Comparison of ENCODE assay signal across 9 mouse cellular contexts in genomic region chr15:63532337-63533055, GRCm38 (mm10).
A peak's percentile ranks its signal among the peaks of the same experiment; 100 is the strongest.
DNase-seq lines count a peak whose midpoint lies in the region; ATAC-seq lines count a peak whose summit lies in the region.
"Had no signal": no experiment of that assay in that cellular context is flagged by ENCODE, and none has a peak within 500 bp of the region (broad histone marks: within the 10 kb centered on the region; RNA-seq: fewer than 3 reads in every experiment).

No protein-coding gene starts in this region.

- no peaks in the 10 kb centered on the region for H3K36me3 ChIP-seq in forebrain, embryonic 11.5 days (ENCODE audit: control insufficient read depth, insufficient read depth, low read length)
- no peaks in the 10 kb centered on the region for H3K36me3 ChIP-seq in forebrain, embryonic 10.5 days (replicated peaks)
- no peaks in the 10 kb centered on the region for H3K36me3 ChIP-seq in hindbrain, embryonic 15.5 days
- no peaks in the 10 kb centered on the region for H3K36me3 ChIP-seq in midbrain, embryonic 10.5 days

- peak; percentile 52 for DNase-seq in forebrain, embryonic 11.5 days (ENCODE audit: low spot score)
- DNase-seq in forebrain, embryonic 10.5 days (ENCODE audit: extremely low spot score, low spot score): no peak
- peak; percentile 24 for DNase-seq in midbrain, embryonic 10.5 days (ENCODE audit: low spot score)
- peak; percentile 27 for DNase-seq in right cerebral cortex, postnatal 25 days
- DNase-seq in adrenal gland, postnatal 14 days: no peak
- DNase-seq in adrenal gland, adult 8-10 months: no peak
- DNase-seq: lung, adult 2 months had no signal

- 41% methylated on average over 12 of the region's 12 CpGs for WGBS in forebrain, embryonic 11.5 days
- 59% methylated on average over 12 of the region's 12 CpGs for WGBS in forebrain, embryonic 10.5 days
- WGBS in hindbrain, embryonic 15.5 days: 24% methylated on average over 12 of the region's 12 CpGs
- 47% methylated on average over 12 of the region's 12 CpGs for WGBS in midbrain, embryonic 10.5 days

- H3K4me1 ChIP-seq in forebrain, embryonic 11.5 days (replicated peaks; ENCODE audit: control insufficient read depth, insufficient read depth, low read length): no peaks in the 10 kb centered on the region
- H3K4me1 ChIP-seq in forebrain, embryonic 10.5 days: peaks cover 13% of the 10 kb centered on the region
- peaks cover 12% of the 10 kb centered on the region; the same call in 1 of the 2 replicates for H3K4me1 ChIP-seq in hindbrain, embryonic 15.5 days (replicated peaks)
- H3K4me1 ChIP-seq in midbrain, embryonic 10.5 days: peaks cover 10% of the 10 kb centered on the region

- H3K4me3 ChIP-seq in forebrain, embryonic 11.5 days (ENCODE audit: low read depth, low read length): no peak overlapping the region
- no peak overlapping the region for H3K4me3 ChIP-seq in forebrain, embryonic 10.5 days
- peak overlapping the region; percentile 25 for H3K4me3 ChIP-seq in hindbrain, embryonic 15.5 days
- no peak overlapping the region for H3K4me3 ChIP-seq in midbrain, embryonic 10.5 days

- H3K4me2 ChIP-seq in forebrain, embryonic 11.5 days (ENCODE audit: low read depth, low read length, severe bottlenecking): no peak overlapping the region
- peak overlapping the region; percentile 50 for H3K4me2 ChIP-seq in hindbrain, embryonic 15.5 days

- H3K9me3 ChIP-seq in forebrain, embryonic 11.5 days (ENCODE audit: control insufficient read depth, low read length): no peaks in the 10 kb centered on the region
- H3K9me3 ChIP-seq in forebrain, embryonic 10.5 days: no peaks in the 10 kb centered on the region
- H3K9me3 ChIP-seq in hindbrain, embryonic 15.5 days: no peaks in the 10 kb centered on the region
- H3K9me3 ChIP-seq in midbrain, embryonic 10.5 days (replicated peaks): no peaks in the 10 kb centered on the region

- ATAC-seq in forebrain, embryonic 11.5 days (replicated peaks; ENCODE audit: low FRiP score): peak; percentile 84
- peak; percentile 85 for ATAC-seq in hindbrain, embryonic 15.5 days (ENCODE audit: low FRiP score, low read depth)
- no peak for ATAC-seq in megakaryocyte, adult 5-6 weeks (ENCODE audit: poor library complexity, severe bottlenecking)

- H3K27me3 ChIP-seq in forebrain, embryonic 11.5 days (ENCODE audit: control insufficient read depth, insufficient read depth, low read length): no peaks in the 10 kb centered on the region
- H3K27me3 ChIP-seq in forebrain, embryonic 10.5 days (ENCODE audit: poor library complexity, severe bottlenecking): no peaks in the 10 kb centered on the region
- H3K27me3 ChIP-seq in hindbrain, embryonic 15.5 days: no peaks in the 10 kb centered on the region
- H3K27me3 ChIP-seq in midbrain, embryonic 10.5 days (ENCODE audit: low read depth, poor library complexity, severe bottlenecking): peaks cover 10% of the 10 kb centered on the region; the same call in 1 of the 2 replicates

- H3K9ac ChIP-seq in forebrain, embryonic 11.5 days (ENCODE audit: low read length): no peak overlapping the region
- no peak overlapping the region for H3K9ac ChIP-seq in hindbrain, embryonic 15.5 days

- H3K27ac ChIP-seq in forebrain, embryonic 11.5 days (ENCODE audit: low read depth, low read length): no peak overlapping the region
- H3K27ac ChIP-seq in forebrain, embryonic 10.5 days: no peak overlapping the region
- H3K27ac ChIP-seq in hindbrain, embryonic 15.5 days (replicated peaks): peak overlapping the region; percentile 3; the same call in 1 of the 2 replicates
- H3K27ac ChIP-seq in midbrain, embryonic 10.5 days (replicated peaks): 0 out of 2 replicates have a peak overlapping the region, but pooled peaks have one; percentile 30

Comparison
In these comparisons a context has a peak if more than half of its experiments do, and no peak if none do; other contexts are left out.
1. DNase-seq: peak in forebrain, embryonic 11.5 days (single experiment), midbrain, embryonic 10.5 days (single experiment) and right cerebral cortex, postnatal 25 days (single experiment); none in forebrain, embryonic 10.5 days (single experiment), adrenal gland, postnatal 14 days (single experiment) and adrenal gland, adult 8-10 months (single experiment).
2. H3K27ac ChIP-seq: peak in hindbrain, embryonic 15.5 days (single experiment) and midbrain, embryonic 10.5 days (single experiment); none in forebrain, embryonic 11.5 days (single experiment) and forebrain, embryonic 10.5 days (single experiment).